Mouse (Mus musculus): ENCODE measurements around the gene Mecom. TPM values are rescaled to one million over a fixed set of nuclear protein-coding genes. Genes with fewer than 3 reads are reported as not detected.

Mecom gene
- polyA plus RNA-seq, 1 experiment from 2014 or later = 10.2 TPM

- WGBS = 67% methylated on average over 3 of the region's 3 CpGs
- Histone ChIP-seq H3K9ac (ENCODE audit: low read depth, low read length) (no peak overlapping the region), H3K9me3 (ENCODE audit: control insufficient read depth, low read length) (no peaks in the 10 kb centered on the region), H3K4me2 (ENCODE audit: low read depth, low read length) (no peak overlapping the region), H3K27ac (ENCODE audit: low read length) (no peak overlapping the region), H3K27me3 (replicated peaks; ENCODE audit: control insufficient read depth, insufficient read depth, low read length) (no peaks in the 10 kb centered on the region), H3K4me1 (ENCODE audit: control insufficient read depth, insufficient read depth, low read length) (no peaks in the 10 kb centered on the region), H3K36me3 (ENCODE audit: control insufficient read depth, insufficient read depth, low read length) (no peaks in the 10 kb centered on the region), H3K4me3 (ENCODE audit: low read length) (no peak overlapping the region)
- ATAC-seq = no peak
These were observed 241.7 kb downstream of the Mecom start for GRCm38 (mm10) chr3:30306080-30306479.

GRCm38 (mm10) chr3:30299460-30299859 lies 248.3 kb downstream of the Mecom start:
- Histone ChIP-seq H3K9me3 (ENCODE audit: control insufficient read depth, low read length) (no peaks in the 10 kb centered on the region), H3K36me3 (ENCODE audit: control insufficient read depth, insufficient read depth, low read length) (no peaks in the 10 kb centered on the region), H3K9ac (ENCODE audit: low read depth, low read length) (no peak overlapping the region), H3K4me1 (ENCODE audit: control insufficient read depth, insufficient read depth, low read length) (no peaks in the 10 kb centered on the region), H3K4me2 (ENCODE audit: low read depth, low read length) (no peak overlapping the region), H3K27me3 (replicated peaks; ENCODE audit: control insufficient read depth, insufficient read depth, low read length) (no peaks in the 10 kb centered on the region), H3K27ac (ENCODE audit: low read length) (no peak overlapping the region), H3K4me3 (ENCODE audit: low read length) (no peak overlapping the region)
- no peak for ATAC-seq
- 64% methylated on average over 1 of the region's 1 CpGs for WGBS

- no peak overlapping the region for H3K4me2 ChIP-seq (ENCODE audit: low read depth, low read length)
- H3K27ac ChIP-seq (ENCODE audit: low read length) = no peak overlapping the region
- no peak overlapping the region for H3K9ac ChIP-seq (ENCODE audit: low read depth, low read length)
- H3K4me1 ChIP-seq (ENCODE audit: control insufficient read depth, insufficient read depth, low read length) = no peaks in the 10 kb centered on the region
- 74% methylated on average over 5 of the region's 5 CpGs for WGBS
- no peaks in the 10 kb centered on the region for H3K27me3 ChIP-seq (replicated peaks; ENCODE audit: control insufficient read depth, insufficient read depth, low read length)
- no peaks in the 10 kb centered on the region for H3K36me3 ChIP-seq (ENCODE audit: control insufficient read depth, insufficient read depth, low read length)
- H3K4me3 ChIP-seq (ENCODE audit: low read length) = no peak overlapping the region
- no peak for ATAC-seq
- H3K9me3 ChIP-seq (ENCODE audit: control insufficient read depth, low read length) = no peaks in the 10 kb centered on the region
These were observed 253.4 kb downstream of the Mecom start for GRCm38 (mm10) chr3:30294433-30294832.

GRCm38 (mm10) chr3:30286529-30286928 lies 261.3 kb downstream of the Mecom start:
- H3K9ac ChIP-seq (ENCODE audit: low read depth, low read length) = no peak overlapping the region
- no peaks in the 10 kb centered on the region for H3K9me3 ChIP-seq (ENCODE audit: control insufficient read depth, low read length)
- H3K27ac ChIP-seq (ENCODE audit: low read length) = no peak overlapping the region
- H3K4me3 ChIP-seq (ENCODE audit: low read length) = no peak overlapping the region
- H3K36me3 ChIP-seq (ENCODE audit: control insufficient read depth, insufficient read depth, low read length) = no peaks in the 10 kb centered on the region
- no peaks in the 10 kb centered on the region for H3K27me3 ChIP-seq (replicated peaks; ENCODE audit: control insufficient read depth, insufficient read depth, low read length)
- ATAC-seq = no peak
- H3K4me1 ChIP-seq (ENCODE audit: control insufficient read depth, insufficient read depth, low read length) = no peaks in the 10 kb centered on the region
- no peak overlapping the region for H3K4me2 ChIP-seq (ENCODE audit: low read depth, low read length)
- WGBS = 65% methylated on average over 4 of the region's 4 CpGs

GRCm38 (mm10) chr3:30284094-30284493 lies 263.7 kb downstream of the Mecom start:
- Histone ChIP-seq H3K4me2 (ENCODE audit: low read depth, low read length) (no peak overlapping the region), H3K4me1 (ENCODE audit: control insufficient read depth, insufficient read depth, low read length) (no peaks in the 10 kb centered on the region), H3K9me3 (ENCODE audit: control insufficient read depth, low read length) (no peaks in the 10 kb centered on the region), H3K4me3 (ENCODE audit: low read length) (no peak overlapping the region), H3K9ac (ENCODE audit: low read depth, low read length) (no peak overlapping the region), H3K27me3 (replicated peaks; ENCODE audit: control insufficient read depth, insufficient read depth, low read length) (no peaks in the 10 kb centered on the region), H3K36me3 (ENCODE audit: control insufficient read depth, insufficient read depth, low read length) (no peaks in the 10 kb centered on the region), H3K27ac (ENCODE audit: low read length) (no peak overlapping the region)
- peak; percentile 56; the same call in 1 of the 2 replicates for ATAC-seq
- 47% methylated on average over 4 of the region's 4 CpGs for WGBS

GRCm38 (mm10) chr3:30283562-30283961 lies 264.2 kb downstream of the Mecom start:
- Histone ChIP-seq H3K27me3 (replicated peaks; ENCODE audit: control insufficient read depth, insufficient read depth, low read length) (no peaks in the 10 kb centered on the region), H3K4me1 (ENCODE audit: control insufficient read depth, insufficient read depth, low read length) (no peaks in the 10 kb centered on the region), H3K27ac (ENCODE audit: low read length) (no peak overlapping the region), H3K36me3 (ENCODE audit: control insufficient read depth, insufficient read depth, low read length) (no peaks in the 10 kb centered on the region), H3K4me3 (ENCODE audit: low read length) (no peak overlapping the region), H3K9me3 (ENCODE audit: control insufficient read depth, low read length) (no peaks in the 10 kb centered on the region), H3K9ac (ENCODE audit: low read depth, low read length) (no peak overlapping the region), H3K4me2 (ENCODE audit: low read depth, low read length) (no peak overlapping the region)
- no peak for ATAC-seq
- 90% methylated on average over 5 of the region's 5 CpGs for WGBS

- no peaks in the 10 kb centered on the region for H3K4me1 ChIP-seq (ENCODE audit: control insufficient read depth, insufficient read depth, low read length)
- no peak for ATAC-seq
These were observed 270.2 kb downstream of the Mecom start for GRCm38 (mm10) chr3:30277569-30277968.

GRCm38 (mm10) chr3:30276099-30276498 lies 271.7 kb downstream of the Mecom start:
- Histone ChIP-seq H3K4me3 (ENCODE audit: low read length) (no peak overlapping the region), H3K4me2 (ENCODE audit: low read depth, low read length) (no peak overlapping the region), H3K36me3 (ENCODE audit: control insufficient read depth, insufficient read depth, low read length) (no peaks in the 10 kb centered on the region), H3K4me1 (ENCODE audit: control insufficient read depth, insufficient read depth, low read length) (no peaks in the 10 kb centered on the region), H3K9ac (ENCODE audit: low read depth, low read length) (no peak overlapping the region), H3K27ac (ENCODE audit: low read length) (no peak overlapping the region), H3K9me3 (ENCODE audit: control insufficient read depth, low read length) (no peaks in the 10 kb centered on the region), H3K27me3 (replicated peaks; ENCODE audit: control insufficient read depth, insufficient read depth, low read length) (no peaks in the 10 kb centered on the region)
- 90% methylated on average over 8 of the region's 8 CpGs for WGBS
- no peak for ATAC-seq

More at GRCm38 (mm10) chr3:30277569-30277968, 270.2 kb downstream of the Mecom start:
- H3K27ac ChIP-seq (ENCODE audit: low read length) = no peak overlapping the region
- H3K27me3 ChIP-seq (replicated peaks; ENCODE audit: control insufficient read depth, insufficient read depth, low read length) = no peaks in the 10 kb centered on the region
- no peak overlapping the region for H3K9ac ChIP-seq (ENCODE audit: low read depth, low read length)
- H3K4me3 ChIP-seq (ENCODE audit: low read length) = no peak overlapping the region
- H3K4me2 ChIP-seq (ENCODE audit: low read depth, low read length) = no peak overlapping the region
- 81% methylated on average over 10 of the region's 10 CpGs for WGBS
- H3K9me3 ChIP-seq (ENCODE audit: control insufficient read depth, low read length) = no peaks in the 10 kb centered on the region
- H3K36me3 ChIP-seq (ENCODE audit: control insufficient read depth, insufficient read depth, low read length) = no peaks in the 10 kb centered on the region

GRCm38 (mm10) chr3:30269253-30269652 lies 278.6 kb downstream of the Mecom start:
- H3K4me2 ChIP-seq (ENCODE audit: low read depth, low read length) = no peak overlapping the region
- H3K9me3 ChIP-seq (ENCODE audit: control insufficient read depth, low read length) = no peaks in the 10 kb centered on the region
- no peak overlapping the region for H3K27ac ChIP-seq (ENCODE audit: low read length)
- H3K4me3 ChIP-seq (ENCODE audit: low read length) = no peak overlapping the region
- WGBS = 70% methylated on average over 3 of the region's 3 CpGs
- ATAC-seq = no peak
- peaks cover 3% of the 10 kb centered on the region; the same call in 1 of the 2 replicates for H3K4me1 ChIP-seq (ENCODE audit: control insufficient read depth, insufficient read depth, low read length)
- H3K36me3 ChIP-seq (ENCODE audit: control insufficient read depth, insufficient read depth, low read length) = no peaks in the 10 kb centered on the region
- no peak overlapping the region for H3K9ac ChIP-seq (ENCODE audit: low read depth, low read length)
- no peaks in the 10 kb centered on the region; the same call in 1 of the 2 replicates for H3K27me3 ChIP-seq (replicated peaks; ENCODE audit: control insufficient read depth, insufficient read depth, low read length)

- Histone ChIP-seq H3K36me3 (ENCODE audit: control insufficient read depth, insufficient read depth, low read length) (no peaks in the 10 kb centered on the region), H3K9ac (ENCODE audit: low read depth, low read length) (no peak overlapping the region), H3K27me3 (replicated peaks; ENCODE audit: control insufficient read depth, insufficient read depth, low read length) (no peaks in the 10 kb centered on the region; the same call in 1 of the 2 replicates), H3K27ac (ENCODE audit: low read length) (no peak overlapping the region), H3K4me2 (ENCODE audit: low read depth, low read length) (no peak overlapping the region), H3K4me3 (ENCODE audit: low read length) (no peak overlapping the region), H3K9me3 (ENCODE audit: control insufficient read depth, low read length) (no peaks in the 10 kb centered on the region), H3K4me1 (ENCODE audit: control insufficient read depth, insufficient read depth, low read length) (0 out of 2 replicates have a peak, but pooled peaks cover under 1% of the 10 kb centered on the region)
- WGBS = 46% methylated on average over 4 of the region's 4 CpGs
- no peak for ATAC-seq
These were observed 286.9 kb downstream of the Mecom start for GRCm38 (mm10) chr3:30260945-30261344.
